Mouse (Mus musculus) midbrain, postnatal 0 days (tissue): ENCODE data around the gene Tnrc6a. TPM values are rescaled to one million over a fixed set of nuclear protein-coding genes. Genes with fewer than 3 reads are reported as not detected.

Source experiments
- ATAC-seq: fragments of 200-750 bp; cut with Nextera tagmentation; 2 replicates; pipeline ENCODE4 v1.8.0; 2017; ENCODE audit warnings: moderate number of reproducible peaks, mild to moderate bottlenecking, moderate TSS enrichment, moderate library complexity; ENCODE audit not compliant: low FRiP score
- DNase-seq: peaks from one replicate; pipeline ENCODE4 v3.0.0-alpha.2; 2015; ENCODE audit warnings: low spot score
- H3K27ac ChIP-seq: fragments of 300-500 bp; sonication (generic); 2 replicates; pipeline ENCODE4 v1.5.1; 2014; ENCODE audit warnings: low read depth, mild to moderate bottlenecking, low read length, mixed read lengths
- H3K27me3 ChIP-seq: fragments of 300-500 bp; sonication (generic); 2 replicates; pipeline ENCODE4 v1.6.1; 2014; ENCODE audit warnings: low read length, control low read depth, mixed read lengths; ENCODE audit not compliant: insufficient read depth
- H3K36me3 ChIP-seq: fragments of 300-500 bp; sonication (generic); 2 replicates; pipeline ENCODE4 v1.6.1; 2014; ENCODE audit warnings: low read length, control low read depth, mixed read lengths; ENCODE audit not compliant: insufficient read depth
- H3K4me1 ChIP-seq: fragments of 300-500 bp; sonication (generic); 2 replicates; pipeline ENCODE4 v1.6.1; 2014; ENCODE audit warnings: mild to moderate bottlenecking, control low read depth, antibody characterized with exemption, low read length, mixed read lengths; ENCODE audit not compliant: insufficient read depth
- H3K4me2 ChIP-seq: fragments of 300-500 bp; sonication (generic); 2 replicates; pipeline ENCODE4 v1.6.1; 2014; ENCODE audit warnings: low read depth, mild to moderate bottlenecking, low read length, mixed read lengths; ENCODE audit not compliant: poor library complexity, severe bottlenecking
- H3K4me3 ChIP-seq: fragments of 300-500 bp; sonication (generic); 2 replicates; pipeline ENCODE4 v1.5.1; 2014; ENCODE audit warnings: low read depth, mild to moderate bottlenecking, low read length, moderate library complexity
- H3K9ac ChIP-seq: fragments of 300-500 bp; sonication (generic); replicated peaks from 2 replicates; pipeline ENCODE4 v1.6.1; 2014; ENCODE audit warnings: mild to moderate bottlenecking, low read length, moderate library complexity, mixed read lengths; ENCODE audit not compliant: poor library complexity, severe bottlenecking
- H3K9me3 ChIP-seq: fragments of 300-500 bp; sonication (generic); 2 replicates; pipeline ENCODE4 v1.6.1; 2016; ENCODE audit warnings: low read length, control low read depth
- CTCF ChIP-seq: IDR thresholded peaks from 2 replicates; pipeline ENCODE4 v1.5.1; 2016; ENCODE audit warnings: antibody characterized with exemption, mild to moderate bottlenecking
- WGBS: fragments of 180-500 bp; shearing (Covaris S2); extraction: QIAGEN DNeasy Blood & Tissue Kit; methylation state at CpG from one replicate; pipeline ENCODE4 v1.1.7; 2014; 5-methylcytosine and 5-hydroxymethylcytosine counted together
- polyA plus RNA-seq: library from polyadenylated mRNA; unstranded; fragments of >200 nt; fragmentation: Nextera tagmentation; extraction: Ambion mirVana; gene quantifications from 2 replicates; pipeline ENCODE4 v1.2.1, GENCODE M21; 2015
- total RNA-seq: library from RNA; depleted of rRNA; stranded (reverse); fragments of >200 nt; gene quantifications from 2 replicates; pipeline ENCODE4 v1.2.3, GENCODE M21; 2014

The Tnrc6a gene
- total and polyA plus RNA-seq, 2 experiments from 2014 or later, result 53.2 to 73.9 TPM

- no peak overlapping the region for H3K9ac ChIP-seq
- no peak overlapping the region for H3K4me3 ChIP-seq
- TF ChIP-seq CTCF, result no peak
- H3K4me1 ChIP-seq, result no peaks in the 10 kb centered on the region
- WGBS, result 90% methylated on average over 10 of the region's 10 CpGs
- ATAC-seq (no peak), DNase-seq (no peak)
- H3K36me3 ChIP-seq, result no peaks in the 10 kb centered on the region
- H3K27me3 ChIP-seq, result no peaks in the 10 kb centered on the region
- H3K27ac ChIP-seq, result no peak overlapping the region
- H3K9me3 ChIP-seq, result no peaks in the 10 kb centered on the region
- H3K4me2 ChIP-seq, result no peak overlapping the region
Measured at GRCm38 (mm10) chr7:123146141-123146846, 22.6 kb downstream of the Tnrc6a start.

GRCm38 (mm10) chr7:123147787-123148186 lies 24.1 kb downstream of the Tnrc6a start:
- Histone ChIP-seq H3K4me2 (no peak overlapping the region), H3K27ac (no peak overlapping the region), H3K4me1 (no peaks in the 10 kb centered on the region), H3K27me3 (no peaks in the 10 kb centered on the region), H3K4me3 (no peak overlapping the region), H3K9me3 (no peaks in the 10 kb centered on the region), H3K9ac (no peak overlapping the region), H3K36me3 (0 out of 2 replicates have a peak, but pooled peaks cover 3% of the 10 kb centered on the region)
- no peak for TF ChIP-seq CTCF
- 99% methylated on average over 2 of the region's 2 CpGs for WGBS
- ATAC-seq, result no peak
- no peak for DNase-seq

GRCm38 (mm10) chr7:123148935-123149334 lies 25.2 kb downstream of the Tnrc6a start:
- no peak for TF ChIP-seq CTCF
- Histone ChIP-seq H3K27ac (no peak overlapping the region), H3K4me2 (no peak overlapping the region), H3K9ac (no peak overlapping the region), H3K4me3 (no peak overlapping the region), H3K27me3 (no peaks in the 10 kb centered on the region), H3K9me3 (no peaks in the 10 kb centered on the region), H3K4me1 (no peaks in the 10 kb centered on the region), H3K36me3 (0 out of 2 replicates have a peak, but pooled peaks cover 3% of the 10 kb centered on the region)
- 90% methylated on average over 9 of the region's 9 CpGs for WGBS
- ATAC-seq (no peak), DNase-seq (no peak)

- H3K36me3 ChIP-seq, result peaks cover 38% of the 10 kb centered on the region
- no peak overlapping the region for H3K4me2 ChIP-seq
- no peaks in the 10 kb centered on the region for H3K4me1 ChIP-seq
- H3K27ac ChIP-seq, result no peak overlapping the region
- H3K9me3 ChIP-seq, result no peaks in the 10 kb centered on the region
- no peak overlapping the region for H3K9ac ChIP-seq
- ATAC-seq (no peak), DNase-seq (no peak)
- no peaks in the 10 kb centered on the region for H3K27me3 ChIP-seq
- 85% methylated on average over 10 of the region's 10 CpGs for WGBS
- no peak overlapping the region for H3K4me3 ChIP-seq
- no peak for TF ChIP-seq CTCF
Measured at GRCm38 (mm10) chr7:123162346-123162745, 38.7 kb downstream of the Tnrc6a start.

GRCm38 (mm10) chr7:123167436-123167835 lies 43.8 kb downstream of the Tnrc6a start:
- Histone ChIP-seq H3K36me3 (peaks cover 55% of the 10 kb centered on the region), H3K4me3 (no peak overlapping the region), H3K9ac (no peak overlapping the region), H3K4me2 (no peak overlapping the region), H3K27me3 (no peaks in the 10 kb centered on the region), H3K4me1 (no peaks in the 10 kb centered on the region), H3K9me3 (no peaks in the 10 kb centered on the region), H3K27ac (no peak overlapping the region)
- ATAC-seq (no peak), DNase-seq (no peak)
- no peak for TF ChIP-seq CTCF
- WGBS, result 91% methylated on average over 2 of the region's 2 CpGs

- Histone ChIP-seq H3K9me3 (no peaks in the 10 kb centered on the region), H3K27me3 (no peaks in the 10 kb centered on the region), H3K4me2 (no peak overlapping the region), H3K36me3 (peaks cover 52% of the 10 kb centered on the region), H3K4me1 (no peaks in the 10 kb centered on the region), H3K9ac (no peak overlapping the region), H3K4me3 (no peak overlapping the region), H3K27ac (no peak overlapping the region)
- ATAC-seq (no peak), DNase-seq (no peak)
- no peak for TF ChIP-seq CTCF
- 99% methylated on average over 2 of the region's 2 CpGs for WGBS
Measured at GRCm38 (mm10) chr7:123169618-123170017, 45.9 kb downstream of the Tnrc6a start.
